Mouse (Mus musculus) kidney, embryonic 16.5 days (tissue): ENCODE data around the gene Ighmbp2. TPM values are rescaled to one million over a fixed set of nuclear protein-coding genes. Genes with fewer than 3 reads are reported as not detected.

Experiments used
- microRNA-seq: library from miRNA; unstranded; fragments of <30 nt; microRNA quantifications from one replicate; pipeline ENCODE4, GENCODE M21; 2016
- polyA plus RNA-seq: library from polyadenylated mRNA; unstranded; fragments of >200 nt; fragmentation: Nextera tagmentation; extraction: Ambion mirVana; gene quantifications from 2 replicates; pipeline ENCODE4 v1.2.1, GENCODE M21; 2015

Gene Ighmbp2
- polyA plus RNA-seq, 1 experiment from 2014 or later, result 11.2 TPM

Small RNA genes within 50 kb of the gene (microRNA-seq; reads per million reads assigned to microRNA genes)
- not detected for gene Mir6984

Other genes starting within 250 kb of the Ighmbp2 start
- gene Mrpl21, start 116 bp downstream of the Ighmbp2 start, polyA plus RNA-seq, result 117 and 125 TPM in 2 replicates
- 44.5 and 46.4 TPM in 2 replicates for gene Cpt1a, start 39.3 kb upstream of the Ighmbp2 start, polyA plus RNA-seq
- 0.27 and 0.36 TPM in 2 replicates for gene Tesmin, start 105.8 kb upstream of the Ighmbp2 start, polyA plus RNA-seq
- gene Gal, start 131.5 kb upstream of the Ighmbp2 start, polyA plus RNA-seq, result 0.46 and 0.62 TPM in 2 replicates